Mouse (Mus musculus) A20 (cell line): ENCODE results near the gene Cic.

ENCODE experiments used
- DNase-seq: peaks from one replicate; pipeline ENCODE4 v3.0.0-alpha.2; 2011; ENCODE audit warnings: low read depth, low spot score

Cic gene

GRCm38 (mm10) chr7:25267301-25267750 is at the start of gene Cic:
Gene Cic, plus strand, starts transcription at chr7:25267704.
- DNase-seq = peak; percentile 100

- peak; percentile 91 for DNase-seq
These were observed 48.6 kb upstream of the Cic start for GRCm38 (mm10) chr7:25218705-25219415.

GRCm38 (mm10) chr7:25219416-25219750 is 48.1 kb upstream of the Cic start:
- no peak for DNase-seq

- peak; percentile 98 for DNase-seq
These were observed 47.6 kb upstream of the Cic start for GRCm38 (mm10) chr7:25219756-25220456.

GRCm38 (mm10) chr7:25220457-25221101 is 46.9 kb upstream of the Cic start, which contains the start of gene Dedd2:
Gene Dedd2, minus strand, starts transcription at chr7:25220615.
- peak; percentile 79 for DNase-seq

- peak; percentile 98 for DNase-seq
These were observed 46.2 kb upstream of the Cic start, which contains the start of gene Zfp526 for GRCm38 (mm10) chr7:25221102-25221883. Gene Zfp526, plus strand, starts transcription at chr7:25221425.

GRCm38 (mm10) chr7:25222275-25222967 is 45.1 kb upstream of the Cic start:
- no peak for DNase-seq

- DNase-seq = no peak
These were observed 39.8 kb upstream of the Cic start for GRCm38 (mm10) chr7:25227523-25228300.

GRCm38 (mm10) chr7:25230690-25231285 is 36.7 kb upstream of the Cic start:
- no peak for DNase-seq

- DNase-seq = no peak
These were observed 35.3 kb upstream of the Cic start for GRCm38 (mm10) chr7:25232101-25232648.

- no peak for DNase-seq
These were observed 34.4 kb upstream of the Cic start for GRCm38 (mm10) chr7:25233061-25233460.

GRCm38 (mm10) chr7:25235526-25235925 is 32.0 kb upstream of the Cic start:
- DNase-seq = no peak

GRCm38 (mm10) chr7:25237249-25238014 is 30.1 kb upstream of the Cic start, which contains the start of gene Gsk3a:
Gene Gsk3a, minus strand, starts transcription at chr7:25237851.
- peak; percentile 97 for DNase-seq

- DNase-seq = peak; percentile 98
These were observed 29.3 kb upstream of the Cic start for GRCm38 (mm10) chr7:25238015-25238706.

GRCm38 (mm10) chr7:25238829-25239623 is 28.5 kb upstream of the Cic start:
- DNase-seq = peak; percentile 92

GRCm38 (mm10) chr7:25240631-25241030 is 26.9 kb upstream of the Cic start:
- DNase-seq = no peak

- DNase-seq = no peak
These were observed 26.4 kb upstream of the Cic start for GRCm38 (mm10) chr7:25241062-25241461.
